Mouse (Mus musculus): ENCODE data around the gene Hmcn1. TPM values are rescaled to one million over a fixed set of nuclear protein-coding genes. Genes with fewer than 3 reads are reported as not detected.

Gene Hmcn1
- total RNA-seq, 2 experiments from 2014 or later, result 0.02 TPM; not detected in 1

DNA sequence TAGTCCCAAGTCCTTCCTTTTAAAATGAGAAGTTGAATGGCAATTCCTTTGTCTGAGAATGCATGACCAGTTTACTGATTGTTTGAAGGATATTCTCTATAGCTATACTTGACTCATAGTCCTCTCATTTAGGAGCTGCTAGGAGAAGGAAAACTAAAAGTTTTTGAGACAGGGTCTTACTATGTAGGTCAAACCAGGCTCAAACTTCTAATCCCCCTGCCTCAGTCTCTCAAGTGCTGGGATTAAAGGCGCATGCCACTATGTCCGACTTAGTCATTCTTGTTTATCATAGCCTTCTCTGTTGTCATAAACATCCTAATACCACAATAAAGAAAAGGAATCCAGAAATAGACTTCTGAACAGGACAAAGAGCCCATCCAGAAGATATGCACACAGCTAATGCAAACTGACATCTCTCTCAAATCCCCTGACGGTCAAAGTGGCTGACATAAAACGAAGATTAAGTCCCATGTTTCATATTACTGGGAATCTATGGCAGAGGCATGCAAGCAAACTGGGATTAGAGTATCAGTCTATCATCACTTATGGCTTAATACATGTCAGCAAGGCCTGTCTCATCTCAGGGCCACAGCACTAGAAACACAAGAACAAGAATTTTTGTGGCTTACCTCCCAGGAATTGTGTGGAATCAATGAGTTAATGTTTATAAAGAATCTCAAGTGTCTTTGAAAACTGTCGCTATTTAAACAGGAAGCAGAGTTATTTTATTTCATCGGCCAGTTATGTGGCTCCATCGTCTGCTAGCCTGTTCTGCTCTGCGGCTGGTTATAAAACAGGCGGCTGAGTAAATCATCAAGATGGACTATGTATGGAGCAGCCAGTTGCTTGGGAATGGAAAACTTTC is 188.8 kb downstream of the Hmcn1 start:
- ATAC-seq (replicated peaks; ENCODE audit: low FRiP score, low TSS enrichment, poor library complexity, severe bottlenecking), result no peak

- ATAC-seq (replicated peaks; ENCODE audit: low FRiP score, low TSS enrichment, poor library complexity, severe bottlenecking), result no peak
Observed at GRCm38 (mm10) chr1:150802642-150803041, 190.6 kb downstream of the Hmcn1 start.

GRCm38 (mm10) chr1:150800611-150801263 is 192.5 kb downstream of the Hmcn1 start:
- ATAC-seq (replicated peaks; ENCODE audit: low FRiP score, low TSS enrichment, poor library complexity, severe bottlenecking), result no peak

DNA sequence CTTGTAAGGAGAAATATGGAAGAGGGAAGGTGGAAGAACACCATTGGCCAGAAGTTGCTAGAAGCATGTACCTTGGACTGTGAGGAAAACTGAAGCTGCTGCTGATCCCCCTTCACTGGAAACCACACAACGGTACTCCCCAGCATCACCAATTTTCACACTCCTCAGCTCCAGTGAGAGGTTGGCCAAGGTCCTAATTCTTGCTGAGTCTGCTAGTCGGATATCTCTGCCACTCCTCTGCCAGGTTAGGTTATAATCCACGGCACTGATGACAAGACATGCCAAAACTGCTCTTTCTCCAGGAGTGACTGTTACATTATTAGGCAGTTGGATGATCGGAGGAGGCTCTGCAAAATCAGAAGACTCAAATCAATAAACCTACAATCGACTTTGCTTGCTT is 194.6 kb downstream of the Hmcn1 start:
- no peak for ATAC-seq (replicated peaks; ENCODE audit: low FRiP score, low TSS enrichment, poor library complexity, severe bottlenecking)

- ATAC-seq (replicated peaks; ENCODE audit: low FRiP score, low TSS enrichment, poor library complexity, severe bottlenecking), result no peak
Observed at GRCm38 (mm10) chr1:150786746-150787145, 206.5 kb downstream of the Hmcn1 start.

DNA sequence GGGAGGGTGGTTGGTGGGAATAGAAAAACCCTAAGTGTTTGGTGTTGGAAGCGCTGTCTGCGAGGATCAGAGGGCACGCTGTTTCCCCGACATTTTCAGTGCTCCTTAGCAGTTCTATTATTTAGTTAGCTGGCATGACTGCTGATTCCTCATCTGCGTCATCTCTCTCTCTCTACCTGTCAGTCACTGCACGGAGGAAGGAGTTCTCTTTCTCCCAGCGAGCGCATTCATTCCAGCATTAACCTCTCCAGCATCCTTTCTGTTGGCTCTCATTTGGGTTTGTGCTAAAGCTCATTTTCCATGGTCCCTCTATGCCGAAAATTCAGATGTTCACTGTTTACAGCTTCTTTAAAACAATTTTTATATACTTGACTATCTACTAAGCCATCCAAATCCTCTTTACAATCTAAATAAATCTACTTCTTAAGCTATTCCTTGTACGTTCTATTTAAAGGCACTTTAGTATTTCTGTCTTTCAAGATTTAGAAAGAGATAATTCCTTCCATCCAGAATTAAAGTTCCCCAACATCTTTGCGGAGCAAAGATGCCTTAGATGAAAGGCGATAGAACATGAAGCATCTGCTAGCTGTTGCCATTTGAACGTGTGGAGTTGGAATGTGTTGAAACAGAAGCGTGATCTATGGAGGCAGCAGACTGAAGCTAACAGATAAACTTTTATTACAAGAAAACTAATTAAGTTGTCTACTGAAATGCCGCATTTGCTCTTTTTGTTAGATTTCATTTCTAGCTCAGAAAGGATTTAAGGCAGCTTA is 210.0 kb downstream of the Hmcn1 start:
- ATAC-seq (replicated peaks; ENCODE audit: low FRiP score, low TSS enrichment, poor library complexity, severe bottlenecking), result no peak

GRCm38 (mm10) chr1:150779902-150780301 is 213.3 kb downstream of the Hmcn1 start:
- no peak for ATAC-seq (replicated peaks; ENCODE audit: low FRiP score, low TSS enrichment, poor library complexity, severe bottlenecking)

DNA sequence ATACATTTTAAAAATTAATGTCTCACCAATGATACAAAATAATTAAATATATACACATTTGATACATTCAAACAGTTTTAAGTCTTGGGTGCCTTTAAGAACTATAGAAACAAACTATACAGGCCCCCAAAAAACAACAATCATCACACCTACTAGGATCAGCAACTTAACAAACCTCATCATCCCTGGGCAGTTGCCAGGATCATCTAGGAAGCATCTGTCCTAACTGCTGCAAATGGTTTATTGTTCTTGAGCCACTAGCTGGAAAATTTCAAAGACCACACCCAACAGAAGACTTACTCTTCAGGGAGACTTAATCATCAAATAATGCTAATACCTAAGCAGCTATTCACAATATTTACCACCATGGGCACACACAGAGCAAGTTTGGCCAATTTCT is 216.5 kb downstream of the Hmcn1 start:
- ATAC-seq (replicated peaks; ENCODE audit: low FRiP score, low TSS enrichment, poor library complexity, severe bottlenecking), result no peak

DNA sequence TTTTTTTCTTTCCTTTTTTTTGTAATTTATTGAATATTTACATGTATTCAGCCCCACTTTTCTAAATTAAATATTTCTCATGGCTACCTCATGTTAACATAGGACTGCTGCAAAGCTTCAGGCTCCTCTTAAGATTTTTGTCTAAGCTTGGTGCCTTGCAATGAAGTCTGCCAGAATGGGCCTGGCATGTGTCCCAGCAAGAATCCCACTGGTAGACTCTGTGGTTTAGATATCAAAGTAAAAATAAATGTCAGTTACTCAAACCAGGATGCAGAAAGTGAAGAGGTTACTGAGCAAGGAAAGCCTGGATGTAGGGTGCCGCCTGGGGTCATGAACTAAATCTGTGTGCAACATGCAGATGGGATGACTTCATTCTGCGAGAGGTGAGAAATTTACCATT is 217.5 kb downstream of the Hmcn1 start:
- ATAC-seq (replicated peaks; ENCODE audit: low FRiP score, low TSS enrichment, poor library complexity, severe bottlenecking), result no peak

GRCm38 (mm10) chr1:150772958-150773357 is 220.3 kb downstream of the Hmcn1 start:
- no peak for ATAC-seq (replicated peaks; ENCODE audit: low FRiP score, low TSS enrichment, poor library complexity, severe bottlenecking)

- ATAC-seq (replicated peaks; ENCODE audit: low FRiP score, low TSS enrichment, poor library complexity, severe bottlenecking), result no peak
Observed at GRCm38 (mm10) chr1:150770948-150771521, 222.2 kb downstream of the Hmcn1 start.

DNA sequence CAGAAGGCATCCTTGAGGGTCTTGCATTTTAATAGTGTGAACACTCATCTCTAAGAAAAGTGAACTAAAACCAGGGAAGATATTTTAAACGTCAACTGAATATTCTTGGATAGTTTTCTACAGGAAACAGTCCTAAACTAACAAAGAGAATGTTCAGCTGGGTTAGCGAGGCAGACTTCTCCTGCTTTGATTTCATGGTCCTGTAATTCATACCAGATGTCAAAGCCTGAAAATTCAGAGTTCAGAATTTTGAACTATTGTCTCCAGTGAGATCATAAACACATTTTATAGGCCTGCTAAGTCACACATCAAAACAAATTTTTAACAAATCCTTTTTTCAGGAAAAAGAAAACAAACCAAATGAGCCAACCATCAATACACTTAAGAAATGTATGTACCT is 223.4 kb downstream of the Hmcn1 start:
- ATAC-seq (replicated peaks; ENCODE audit: low FRiP score, low TSS enrichment, poor library complexity, severe bottlenecking), result no peak

DNA sequence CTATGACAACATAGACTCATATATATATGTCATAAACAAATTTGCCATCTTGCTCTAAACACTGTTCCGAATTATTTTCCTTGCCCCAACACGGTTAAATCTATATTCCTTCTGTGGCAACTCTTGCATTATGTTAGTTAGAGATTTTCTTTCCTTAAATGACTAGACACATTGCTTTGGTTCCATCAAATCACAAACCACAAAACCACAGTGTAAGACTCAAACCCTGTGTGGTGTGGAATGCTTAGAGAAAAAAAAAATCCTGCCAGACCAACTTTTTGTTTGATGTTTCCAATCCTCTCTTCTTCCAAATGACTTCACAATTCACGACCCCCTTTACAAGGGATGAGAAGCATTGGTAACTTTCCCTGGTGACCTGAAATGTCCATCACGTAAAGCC is 231.6 kb downstream of the Hmcn1 start:
- ATAC-seq (replicated peaks; ENCODE audit: low FRiP score, low TSS enrichment, poor library complexity, severe bottlenecking), result no peak

DNA sequence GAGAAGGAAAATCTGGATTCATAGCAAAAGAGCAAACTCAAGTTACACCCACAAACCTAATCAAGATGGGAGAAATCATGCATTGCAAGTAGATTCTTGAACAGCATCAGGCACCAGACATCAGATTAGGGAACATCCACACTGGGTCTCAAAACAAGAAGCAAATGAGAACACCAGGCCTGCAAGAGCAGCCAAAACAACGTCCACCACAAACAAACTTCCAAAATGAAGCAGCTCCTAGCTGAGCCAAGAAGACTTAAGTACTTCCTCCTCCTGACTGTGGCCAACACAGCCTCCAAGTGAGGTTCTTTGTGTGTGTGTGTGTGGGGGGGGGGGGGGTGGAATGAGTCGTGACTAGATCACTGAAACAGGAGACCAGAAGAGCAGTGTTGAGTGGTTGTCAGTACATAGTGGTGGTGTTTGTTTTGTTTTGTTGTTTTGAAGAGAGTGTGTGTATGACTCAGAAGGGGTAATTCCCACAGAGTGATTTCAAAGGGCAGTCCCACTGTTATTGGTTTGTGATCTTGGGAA is 232.4 kb downstream of the Hmcn1 start:
- ATAC-seq (replicated peaks; ENCODE audit: low FRiP score, low TSS enrichment, poor library complexity, severe bottlenecking), result no peak

DNA sequence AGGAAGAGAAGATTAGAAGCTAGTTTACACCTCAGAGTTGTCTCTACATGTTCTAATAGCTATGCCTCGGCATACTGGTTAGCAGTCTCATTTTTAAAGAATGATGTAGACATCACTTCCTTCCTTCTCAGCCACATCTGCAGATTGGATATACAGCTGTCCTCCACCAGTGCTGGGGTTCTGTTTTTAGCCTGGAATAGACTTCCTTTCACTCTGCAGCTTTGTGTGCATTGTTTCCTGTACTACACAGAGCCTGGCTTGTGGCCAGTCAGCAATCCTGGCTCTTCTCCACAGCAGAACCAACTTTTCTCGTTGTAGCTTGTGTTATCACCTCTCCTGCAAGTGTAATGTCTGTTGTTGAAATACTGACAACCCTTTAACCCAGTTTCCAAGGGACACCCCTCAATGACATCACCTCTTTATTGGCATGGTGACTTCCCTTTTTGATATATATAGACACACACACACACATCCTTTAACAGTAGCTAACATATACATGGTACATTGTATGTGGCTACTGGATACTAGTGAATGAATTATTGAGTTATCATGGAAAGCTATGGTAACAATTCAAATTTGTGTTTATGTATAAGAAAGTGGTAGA is 233.7 kb downstream of the Hmcn1 start:
- ATAC-seq (replicated peaks; ENCODE audit: low FRiP score, low TSS enrichment, poor library complexity, severe bottlenecking), result no peak

GRCm38 (mm10) chr1:150753920-150754319 is 239.3 kb downstream of the Hmcn1 start:
- ATAC-seq (replicated peaks; ENCODE audit: low FRiP score, low TSS enrichment, poor library complexity, severe bottlenecking), result no peak

DNA sequence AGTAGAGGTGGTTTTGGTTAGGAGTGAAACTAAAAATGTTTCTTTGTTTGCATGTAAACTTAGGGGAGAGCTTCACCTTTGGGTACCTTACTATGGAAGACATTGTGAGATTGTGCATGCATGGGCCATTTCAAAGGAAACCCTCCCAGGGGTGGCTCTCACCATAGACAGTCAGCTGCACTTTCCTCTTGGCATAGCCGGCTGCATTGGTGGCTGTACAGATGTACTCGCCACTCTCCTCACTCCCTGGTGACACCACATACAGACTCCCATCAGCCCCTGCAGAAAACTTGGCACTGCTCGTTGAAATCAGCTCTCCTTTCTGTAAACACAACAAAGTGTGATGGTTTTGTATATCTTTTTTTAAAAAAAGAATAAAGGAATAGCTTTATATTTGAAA is 244.5 kb downstream of the Hmcn1 start:
- ATAC-seq (replicated peaks; ENCODE audit: low FRiP score, low TSS enrichment, poor library complexity, severe bottlenecking), result no peak

- ATAC-seq (replicated peaks; ENCODE audit: low FRiP score, low TSS enrichment, poor library complexity, severe bottlenecking), result no peak
Observed at GRCm38 (mm10) chr1:150747771-150748170, 245.5 kb downstream of the Hmcn1 start.

DNA sequence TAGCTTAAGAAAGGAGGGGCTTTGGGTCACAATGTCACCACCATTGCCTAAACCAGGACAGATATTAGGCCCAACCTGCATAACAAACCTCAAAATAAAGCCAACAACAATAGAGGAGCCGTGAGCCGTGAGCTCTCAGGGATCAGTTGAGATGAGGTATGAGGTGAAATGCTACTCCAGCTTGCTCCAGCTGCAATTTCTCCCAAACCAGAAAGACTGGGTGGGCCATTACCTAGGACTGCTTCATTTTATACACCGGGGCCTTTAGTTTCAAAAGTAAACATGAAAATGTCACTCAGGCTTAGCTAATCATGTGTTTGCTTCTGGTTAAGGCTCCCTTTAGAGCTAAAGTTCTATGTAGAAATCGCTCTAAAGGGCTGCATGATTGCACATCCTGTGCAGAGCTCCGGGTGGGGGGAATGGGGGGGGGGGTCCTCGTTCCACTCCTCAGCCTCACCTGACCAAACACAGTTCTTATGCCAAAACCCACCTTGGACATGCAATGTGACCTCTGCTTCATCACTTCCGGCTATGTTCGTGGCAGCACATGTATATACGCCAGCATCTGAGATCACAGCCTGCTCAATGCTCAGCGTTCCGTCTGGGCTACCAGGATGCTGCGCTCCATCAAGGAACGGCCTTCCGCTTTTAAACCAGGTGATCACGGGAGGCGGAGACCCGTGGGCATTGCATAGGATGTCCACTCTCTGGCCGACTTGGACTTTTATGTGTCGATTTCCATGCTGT is 250.0 kb downstream of the Hmcn1 start:
- ATAC-seq (replicated peaks; ENCODE audit: low FRiP score, low TSS enrichment, poor library complexity, severe bottlenecking), result no peak
